Mouse (Mus musculus) natural killer cell, adult 2 months (primary cell): ENCODE results near the gene Bnc2.

Source experiments
- DNase-seq, 2 experiments: peaks; one replicate each; pipeline ENCODE4 v3.0.0; 2022; ENCODE audit warnings: low spot score in 2 of 2

The Bnc2 gene

DNA sequence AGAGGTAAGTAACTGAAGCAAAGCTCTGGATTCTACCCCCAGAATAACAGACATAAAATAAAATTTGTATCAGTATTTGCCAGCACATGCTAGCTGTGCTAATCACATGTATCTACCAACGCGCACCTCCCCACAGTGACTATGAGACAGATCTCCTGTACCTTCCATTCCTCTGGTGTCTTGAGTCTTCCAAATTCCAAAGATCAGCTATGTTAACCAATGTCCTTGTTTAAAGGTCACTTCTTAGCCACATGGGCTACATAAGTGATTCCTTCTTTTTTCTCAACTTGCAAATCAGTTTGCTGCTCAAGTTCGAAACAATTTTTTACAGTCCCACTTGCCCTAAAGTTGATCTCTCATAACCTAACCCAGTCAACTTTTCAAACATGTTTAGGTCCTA lies 167.5 kb downstream of the Bnc2 start:
- DNase-seq = no peak

DNA sequence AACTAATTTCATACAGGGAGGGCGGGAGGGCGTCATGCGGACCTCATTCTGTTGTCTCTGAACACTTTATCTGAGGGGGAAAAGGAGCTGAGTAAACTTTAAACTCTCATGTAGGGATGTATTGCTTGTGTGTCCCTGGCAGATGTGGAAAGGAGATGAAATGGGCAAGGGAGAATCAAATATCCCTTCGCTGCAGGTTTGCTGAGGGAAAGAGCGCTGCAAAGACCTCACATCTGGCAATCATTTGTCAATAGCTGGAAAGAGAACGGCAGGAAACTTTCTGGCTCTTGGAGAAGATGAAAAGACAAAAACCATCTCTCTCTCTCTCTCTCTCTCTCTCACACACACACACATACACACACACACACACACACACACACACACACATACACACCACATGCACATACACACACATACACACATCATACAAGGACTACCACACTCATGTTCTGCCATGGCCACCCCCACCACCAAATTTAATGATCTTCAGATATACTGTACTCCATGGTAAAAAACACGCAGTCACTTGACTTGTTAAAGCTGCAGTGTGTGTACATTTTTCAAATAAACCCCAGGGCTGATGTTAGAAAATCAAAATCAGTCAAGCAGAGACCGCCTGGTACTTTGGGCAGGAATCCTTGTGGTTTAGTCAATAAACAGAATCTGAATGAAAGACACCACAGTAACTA lies 172.3 kb downstream of the Bnc2 start:
- DNase-seq = no peak

DNA sequence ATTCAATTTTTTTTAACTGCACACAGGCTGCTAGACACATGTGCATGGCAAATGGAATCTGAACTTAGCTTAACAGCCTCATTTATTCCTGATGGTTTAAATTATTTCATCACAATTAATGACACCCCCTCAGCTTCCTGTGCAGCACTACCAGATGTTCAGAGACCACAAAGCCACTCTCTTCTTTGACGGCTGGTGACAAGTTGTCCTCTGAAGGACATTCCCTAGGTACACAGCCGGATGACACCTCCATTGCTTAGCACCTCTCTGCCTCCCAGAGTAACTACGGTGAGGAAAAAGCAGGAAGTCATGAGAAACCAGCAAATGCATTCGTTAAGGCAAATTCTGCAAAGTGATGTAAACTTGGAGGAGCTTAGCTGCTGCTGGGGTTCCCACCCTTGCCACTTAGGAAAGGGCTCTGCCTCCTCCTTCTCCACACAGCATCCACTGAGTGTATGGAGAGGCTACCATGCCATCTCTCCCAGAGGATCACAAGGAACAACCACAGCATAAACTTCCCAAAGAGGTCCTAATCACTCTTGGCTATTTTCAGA lies 174.2 kb downstream of the Bnc2 start:
- no peak for DNase-seq

- no peak for DNase-seq
These were observed 174.8 kb downstream of the Bnc2 start for GRCm38 (mm10) chr4:84500259-84500658.

DNA sequence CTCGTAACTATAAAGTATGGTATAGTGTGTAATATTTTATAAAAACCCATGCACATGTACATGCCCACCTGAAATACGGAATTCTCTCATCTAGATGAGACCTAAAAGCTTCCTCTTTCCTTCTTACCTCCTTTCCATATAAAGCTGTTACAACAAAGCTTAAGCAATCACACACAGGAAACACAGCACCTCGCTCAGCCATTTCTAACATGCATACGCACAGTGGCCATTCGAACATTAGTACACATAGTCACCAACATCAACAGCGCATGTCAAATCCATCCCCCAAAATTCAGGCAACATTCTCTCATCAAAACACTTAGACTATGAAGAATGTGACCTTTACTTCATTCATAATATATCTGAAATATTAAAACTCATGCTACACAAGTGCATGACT lies 176.6 kb downstream of the Bnc2 start:
- DNase-seq = no peak

DNA sequence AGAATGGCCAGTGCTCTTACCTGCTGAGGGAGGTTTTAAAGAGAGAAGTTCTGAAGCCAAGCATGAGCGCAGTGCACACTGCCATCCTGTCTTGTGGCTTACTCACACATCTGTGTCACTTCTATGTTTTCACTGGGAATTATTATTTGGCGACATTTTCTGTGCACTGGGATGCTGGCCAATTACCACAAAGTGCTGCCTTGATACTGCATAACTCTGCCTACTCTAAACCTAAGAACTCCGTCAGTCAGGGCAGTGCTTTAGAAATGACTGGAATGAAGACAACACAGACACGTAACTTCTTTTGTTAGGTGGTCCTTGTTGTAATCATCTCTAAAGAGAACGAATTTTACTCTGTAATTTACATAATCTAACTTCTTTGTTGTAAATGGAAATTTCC lies 186.8 kb downstream of the Bnc2 start:
- DNase-seq = no peak

- DNase-seq = no peak
These were observed 192.4 kb downstream of the Bnc2 start for GRCm38 (mm10) chr4:84482680-84483079.

DNA sequence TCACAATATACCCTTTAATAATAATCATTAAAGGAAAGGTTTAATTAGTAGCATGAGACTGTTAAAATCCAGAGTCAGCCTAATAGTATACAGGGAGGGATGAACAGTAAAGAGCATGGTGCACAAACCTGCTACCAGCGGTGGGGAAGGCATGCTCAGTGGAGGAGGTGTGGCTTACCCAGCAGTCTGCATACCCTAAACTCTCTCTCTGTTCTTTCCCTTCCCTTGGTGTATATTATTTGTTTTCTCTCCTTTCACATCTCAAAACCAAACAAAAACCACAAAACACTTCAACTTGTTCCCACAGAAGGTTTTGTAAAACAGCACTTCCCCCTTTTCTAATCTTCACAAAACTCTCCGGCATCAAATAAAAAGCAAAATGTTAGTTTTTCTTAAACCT lies 202.4 kb downstream of the Bnc2 start:
- DNase-seq = no peak

DNA sequence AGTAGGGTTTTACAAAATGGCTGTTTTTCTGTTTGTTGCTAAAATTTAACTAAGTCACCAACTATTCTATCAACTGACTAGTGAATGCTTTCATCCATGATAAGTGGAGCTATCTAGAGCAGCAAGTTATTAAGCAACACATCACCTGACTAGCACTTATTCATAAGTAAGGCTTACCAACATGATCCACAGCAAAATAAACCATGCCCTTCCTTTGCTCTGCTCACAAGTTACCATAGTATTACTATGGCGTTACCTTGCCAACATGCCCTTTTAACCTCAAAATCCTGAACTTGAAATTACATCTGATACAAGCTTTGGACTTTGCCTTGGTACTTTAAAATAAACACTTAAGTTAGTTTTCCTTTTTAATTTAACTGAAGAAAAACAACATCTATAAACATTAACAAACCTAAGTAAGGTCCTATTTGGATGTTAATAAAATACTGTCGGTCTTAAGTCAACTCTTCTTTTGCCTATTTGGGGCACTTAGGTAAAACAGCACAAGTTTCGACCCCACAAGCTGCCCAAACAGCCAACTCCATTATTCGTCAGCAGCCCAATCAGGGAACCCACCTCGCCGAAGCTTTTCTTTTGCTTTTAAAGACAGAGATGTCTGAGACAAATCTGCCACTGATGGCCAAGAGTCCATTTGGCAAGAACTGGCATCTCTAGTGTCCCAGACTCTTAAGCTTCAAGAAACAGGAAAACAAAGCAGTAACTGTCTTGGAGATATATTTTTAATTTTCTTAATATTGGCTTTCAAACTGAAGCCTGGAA lies 204.8 kb downstream of the Bnc2 start:
- no peak for DNase-seq

DNA sequence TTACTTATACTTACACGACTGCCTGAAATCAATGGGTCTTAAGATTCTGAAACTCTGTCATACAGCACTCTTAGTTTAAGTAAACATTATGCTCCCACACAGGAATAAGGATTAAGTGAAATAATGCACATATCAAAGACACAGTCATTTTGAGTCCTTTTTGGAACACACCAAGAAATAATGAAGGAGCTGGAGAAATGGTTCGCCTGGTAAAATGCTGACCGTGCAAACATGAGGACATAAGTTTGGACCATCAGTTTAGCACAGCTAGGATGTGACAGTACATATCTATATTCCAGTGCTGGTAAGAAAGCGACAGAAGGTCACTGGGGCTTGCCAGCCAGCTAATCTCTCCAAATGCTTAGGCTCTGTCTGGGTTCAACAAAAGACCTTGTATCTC lies 205.7 kb downstream of the Bnc2 start:
- no peak for DNase-seq

- DNase-seq = no peak
These were observed 207.4 kb downstream of the Bnc2 start for GRCm38 (mm10) chr4:84467722-84468121.

- DNase-seq = no peak
These were observed 216.9 kb downstream of the Bnc2 start for GRCm38 (mm10) chr4:84458218-84458560.

- no peak for DNase-seq
These were observed 217.4 kb downstream of the Bnc2 start for GRCm38 (mm10) chr4:84457512-84458217.

GRCm38 (mm10) chr4:84456853-84457249 lies 218.2 kb downstream of the Bnc2 start:
- DNase-seq = no peak

DNA sequence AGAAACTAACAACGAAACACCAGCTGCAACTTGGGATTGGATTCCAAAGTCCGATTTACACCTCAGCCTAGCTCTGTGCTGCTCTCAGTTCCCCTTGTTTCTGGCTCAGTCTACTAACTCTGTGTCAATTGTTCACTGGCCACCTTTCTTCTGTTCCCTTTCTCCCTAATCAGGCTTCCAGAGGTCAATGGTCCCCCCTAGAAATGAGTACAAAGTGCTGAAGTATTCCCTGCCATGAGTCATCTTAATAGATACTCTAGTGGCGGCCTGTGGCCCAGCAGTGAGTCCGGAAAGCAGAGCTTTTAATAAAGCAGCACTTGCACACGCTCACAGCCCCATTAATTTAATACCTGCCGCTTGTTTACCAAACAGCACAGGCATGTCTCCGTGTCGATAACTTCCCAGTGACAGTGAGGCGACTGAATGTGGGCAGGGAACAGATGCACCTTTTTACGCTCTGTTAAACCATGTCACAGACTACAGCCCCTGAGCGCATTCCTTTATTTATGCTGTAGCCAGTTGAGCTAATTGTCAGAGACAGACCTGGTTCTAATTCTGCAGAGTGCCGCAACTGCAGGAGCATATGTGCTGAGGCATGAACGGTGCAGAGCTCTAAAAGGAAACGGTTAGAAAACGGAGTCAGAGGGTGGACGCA lies 218.8 kb downstream of the Bnc2 start:
- DNase-seq = no peak

GRCm38 (mm10) chr4:84454493-84454892 lies 220.6 kb downstream of the Bnc2 start:
- no peak for DNase-seq

DNA sequence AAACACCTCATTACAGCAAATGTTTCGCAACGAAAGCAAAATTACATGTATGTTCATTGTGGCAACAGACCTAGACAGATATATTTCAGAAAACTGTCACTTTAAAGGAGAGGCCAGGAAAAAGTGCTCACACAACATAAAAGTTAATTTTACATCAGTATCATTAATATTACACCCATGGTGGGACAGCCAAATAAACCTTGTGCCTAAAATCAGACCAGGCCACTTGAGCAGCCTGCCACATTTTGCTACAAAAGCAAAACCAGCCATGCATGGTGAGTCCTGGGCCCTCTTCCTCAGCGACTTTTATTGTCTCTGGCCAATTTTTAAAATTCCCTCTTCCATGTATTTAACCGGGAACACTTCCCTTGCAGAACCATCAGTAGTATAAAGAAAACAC lies 221.5 kb downstream of the Bnc2 start:
- no peak for DNase-seq

- no peak for DNase-seq
These were observed 222.4 kb downstream of the Bnc2 start for GRCm38 (mm10) chr4:84452642-84453041.

DNA sequence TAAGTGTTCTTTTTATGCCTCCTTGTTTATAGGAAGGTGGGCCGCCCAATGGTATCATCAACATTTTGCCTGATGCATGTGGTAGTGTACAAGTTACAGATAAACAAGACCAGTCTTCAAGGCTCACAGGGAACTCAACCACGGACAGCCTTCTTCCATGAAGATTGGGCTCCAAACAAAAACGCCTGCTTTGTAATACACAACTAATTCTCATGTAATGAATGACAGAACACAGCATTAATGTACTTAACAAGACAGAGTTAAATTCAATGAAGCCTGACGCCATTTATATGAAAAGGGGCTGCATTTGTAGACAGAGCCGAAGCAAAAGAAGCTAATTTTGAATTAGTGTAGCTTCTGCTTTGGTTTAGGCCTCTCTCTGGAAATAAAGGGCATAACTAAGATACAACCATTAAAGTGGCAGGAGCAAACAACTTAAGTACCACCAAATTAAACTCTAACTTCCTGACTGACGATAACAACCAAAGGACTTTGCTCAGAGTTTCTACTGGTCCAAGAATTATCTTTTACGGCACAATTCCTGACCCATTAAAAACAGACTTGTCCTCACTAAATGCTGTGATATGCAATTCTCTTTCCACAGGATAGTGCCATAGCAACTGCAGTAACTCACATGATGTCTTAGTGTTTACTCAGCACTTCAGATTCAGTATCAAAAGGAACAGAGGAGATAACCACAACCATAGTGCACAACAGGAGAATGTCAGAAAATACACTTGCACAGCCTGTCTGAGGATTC lies 225.6 kb downstream of the Bnc2 start:
- DNase-seq = no peak

DNA sequence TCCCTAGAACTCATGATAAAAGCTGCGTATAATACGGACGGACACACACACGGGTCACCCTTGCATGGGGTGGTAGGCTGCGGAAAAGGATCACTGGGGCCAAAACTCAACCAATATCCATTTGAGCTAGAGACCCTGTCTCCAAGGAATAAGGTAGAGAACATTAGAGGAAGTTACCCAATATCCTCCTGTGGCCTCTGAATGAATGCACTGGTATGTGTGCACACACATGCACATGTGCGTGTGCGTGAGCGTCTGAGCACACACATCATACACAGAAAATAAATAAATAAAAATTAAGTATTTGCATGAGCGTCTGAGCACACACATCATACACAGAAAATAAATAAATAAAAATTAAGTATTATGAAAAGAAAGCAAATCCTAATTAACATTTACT lies 241.8 kb downstream of the Bnc2 start:
- DNase-seq = no peak
